Mouse (Mus musculus) hindbrain, embryonic 16.5 days (tissue): ENCODE measurements around the gene Lrp6. TPM values are rescaled to one million over a fixed set of nuclear protein-coding genes. Genes with fewer than 3 reads are reported as not detected.

ENCODE experiments used
- ATAC-seq: fragments of 200-750 bp; cut with Nextera tagmentation; 2 replicates; pipeline ENCODE4 v1.8.0; 2017; ENCODE audit warnings: moderate TSS enrichment, moderate library complexity
- H3K27ac ChIP-seq: fragments of 300-500 bp; sonication (generic); 2 replicates; pipeline ENCODE4 v1.5.1; 2014; ENCODE audit warnings: low read depth, mild to moderate bottlenecking, control low read depth, low read length, moderate library complexity
- H3K27me3 ChIP-seq: fragments of 300-500 bp; sonication (generic); replicated peaks from 2 replicates; pipeline ENCODE4 v1.6.1; 2014; ENCODE audit warnings: low read length; ENCODE audit not compliant: control insufficient read depth, insufficient read depth
- H3K36me3 ChIP-seq: fragments of 300-500 bp; sonication (generic); 2 replicates; pipeline ENCODE4 v1.6.1; 2014; ENCODE audit warnings: mild to moderate bottlenecking, low read length, moderate library complexity, mixed read lengths; ENCODE audit not compliant: control insufficient read depth, insufficient read depth
- H3K4me1 ChIP-seq: fragments of 300-500 bp; sonication (generic); 2 replicates; pipeline ENCODE4 v1.6.1; 2014; ENCODE audit warnings: low read depth, low read length; ENCODE audit not compliant: control insufficient read depth, insufficient read depth
- H3K4me2 ChIP-seq: fragments of 300-500 bp; sonication (generic); 2 replicates; pipeline ENCODE4 v1.6.1; 2014; ENCODE audit warnings: mild to moderate bottlenecking, low read length, control low read depth, moderate library complexity
- H3K4me3 ChIP-seq: fragments of 300-500 bp; sonication (generic); 2 replicates; pipeline ENCODE4 v1.5.1; 2014; ENCODE audit warnings: mild to moderate bottlenecking, low read length, control low read depth, moderate library complexity
- H3K9ac ChIP-seq: fragments of 300-500 bp; sonication (generic); 2 replicates; pipeline ENCODE4 v1.6.1; 2014; ENCODE audit warnings: low read depth, mild to moderate bottlenecking, control low read depth, low read length, moderate library complexity
- H3K9me3 ChIP-seq: fragments of 300-500 bp; sonication (generic); 2 replicates; pipeline ENCODE4 v1.6.1; 2014; ENCODE audit warnings: mild to moderate bottlenecking, low read length, moderate library complexity; ENCODE audit not compliant: control insufficient read depth
- WGBS: fragments of 180-500 bp; shearing (Covaris S2); extraction: QIAGEN DNeasy Blood & Tissue Kit; methylation state at CpG from one replicate; pipeline ENCODE4 v1.1.7; 2014; 5-methylcytosine and 5-hydroxymethylcytosine counted together
- polyA plus RNA-seq: library from polyadenylated mRNA; unstranded; fragments of >200 nt; fragmentation: Nextera tagmentation; extraction: Ambion mirVana; gene quantifications from 2 replicates; pipeline ENCODE4 v1.2.1, GENCODE M21; 2015

Gene Lrp6
- polyA plus RNA-seq, 1 experiment from 2014 or later: 12.6 TPM

DNA sequence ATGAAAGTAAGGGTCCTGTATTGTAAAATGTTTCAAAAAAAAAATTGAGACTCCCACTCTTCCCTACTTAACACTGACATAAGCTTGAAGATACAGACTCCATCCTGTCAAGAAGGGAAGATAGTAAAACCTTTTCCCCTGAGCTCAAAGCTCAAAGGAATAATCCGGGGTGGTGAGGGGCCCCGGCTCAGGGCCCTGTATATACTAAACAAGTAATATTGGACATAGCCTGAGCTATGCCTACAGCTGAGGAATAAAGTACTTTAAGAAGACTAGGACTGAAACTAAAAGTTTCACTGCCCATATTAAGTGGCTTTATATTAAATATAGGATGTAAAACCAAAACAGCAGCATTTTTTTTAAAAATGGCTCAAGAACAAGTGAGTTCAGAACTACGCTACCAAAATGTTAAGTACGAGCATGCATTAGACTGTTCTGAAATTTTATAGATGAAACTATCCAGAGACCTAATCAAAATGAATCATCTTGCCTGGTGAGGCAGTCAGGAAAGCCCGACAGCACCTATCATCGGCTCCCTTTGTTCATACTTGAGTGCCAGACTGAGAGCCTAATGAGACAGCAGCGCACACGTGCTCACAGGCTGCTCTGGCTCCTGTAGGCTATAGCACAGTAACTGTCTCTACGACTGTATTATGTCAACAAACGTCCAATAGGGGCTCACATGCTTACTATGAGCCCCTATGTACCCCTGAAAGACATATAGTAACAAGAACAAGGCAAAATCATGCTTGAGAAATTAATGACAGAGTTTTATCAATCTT is 66.2 kb downstream of the Lrp6 start:
- peak; percentile 75 for ATAC-seq
- H3K27ac ChIP-seq: no peak overlapping the region
- no peak overlapping the region for H3K4me3 ChIP-seq
- no peaks in the 10 kb centered on the region for H3K9me3 ChIP-seq
- no peaks in the 10 kb centered on the region for H3K27me3 ChIP-seq
- H3K4me1 ChIP-seq: no peaks in the 10 kb centered on the region
- 41% methylated on average over 10 of the region's 10 CpGs for WGBS
- H3K36me3 ChIP-seq: peaks cover 2% of the 10 kb centered on the region; the same call in 1 of the 2 replicates
- H3K9ac ChIP-seq: no peak overlapping the region
- H3K4me2 ChIP-seq: no peak overlapping the region

DNA sequence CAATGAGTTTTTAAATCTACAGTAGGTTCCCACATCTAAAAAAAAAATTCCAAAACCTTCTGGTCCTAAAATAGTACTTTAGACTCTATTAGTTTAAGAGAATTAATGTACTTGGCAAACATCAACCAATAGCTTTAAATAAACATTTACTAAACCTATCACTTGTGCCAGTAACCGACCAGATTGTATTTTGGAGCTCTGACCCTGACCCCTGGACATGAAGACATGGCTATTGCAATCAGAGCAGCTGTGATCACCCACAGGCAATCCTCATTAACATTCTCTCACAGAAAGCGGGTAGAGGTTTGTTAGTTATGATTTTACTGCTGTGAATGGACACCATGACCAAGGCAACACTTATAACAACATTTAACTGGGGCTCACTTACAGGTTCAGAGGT is 67.7 kb downstream of the Lrp6 start:
- no peak overlapping the region for H3K27ac ChIP-seq
- peaks cover 8% of the 10 kb centered on the region for H3K4me1 ChIP-seq
- H3K36me3 ChIP-seq: no peaks in the 10 kb centered on the region
- H3K9ac ChIP-seq: no peak overlapping the region
- H3K4me3 ChIP-seq: no peak overlapping the region
- no peaks in the 10 kb centered on the region for H3K27me3 ChIP-seq
- WGBS: 65% methylated on average over 2 of the region's 2 CpGs
- H3K4me2 ChIP-seq: no peak overlapping the region
- H3K9me3 ChIP-seq: no peaks in the 10 kb centered on the region
- no peak for ATAC-seq

- no peak overlapping the region for H3K4me2 ChIP-seq
- H3K4me1 ChIP-seq: peaks cover 9% of the 10 kb centered on the region
- H3K27me3 ChIP-seq: no peaks in the 10 kb centered on the region
- no peak overlapping the region for H3K27ac ChIP-seq
- H3K36me3 ChIP-seq: no peaks in the 10 kb centered on the region
- H3K9me3 ChIP-seq: no peaks in the 10 kb centered on the region
- ATAC-seq: no peak
- no peak overlapping the region for H3K4me3 ChIP-seq
- no peak overlapping the region for H3K9ac ChIP-seq
These were observed 68.2 kb downstream of the Lrp6 start for GRCm38 (mm10) chr6:134498518-134498917.

- WGBS: 66% methylated on average over 8 of the region's 8 CpGs
- no peak overlapping the region for H3K4me2 ChIP-seq
- H3K27ac ChIP-seq: no peak overlapping the region
- H3K9me3 ChIP-seq: no peaks in the 10 kb centered on the region
- H3K4me1 ChIP-seq: peaks cover 9% of the 10 kb centered on the region
- H3K27me3 ChIP-seq: no peaks in the 10 kb centered on the region
- H3K4me3 ChIP-seq: no peak overlapping the region
- peak; percentile 53 for ATAC-seq
- no peak overlapping the region for H3K9ac ChIP-seq
- no peaks in the 10 kb centered on the region for H3K36me3 ChIP-seq
These were observed 71.7 kb downstream of the Lrp6 start for GRCm38 (mm10) chr6:134494828-134495698.

- WGBS: 93% methylated on average over 9 of the region's 9 CpGs
These were observed 77.1 kb downstream of the Lrp6 start for GRCm38 (mm10) chr6:134489637-134490036.

DNA sequence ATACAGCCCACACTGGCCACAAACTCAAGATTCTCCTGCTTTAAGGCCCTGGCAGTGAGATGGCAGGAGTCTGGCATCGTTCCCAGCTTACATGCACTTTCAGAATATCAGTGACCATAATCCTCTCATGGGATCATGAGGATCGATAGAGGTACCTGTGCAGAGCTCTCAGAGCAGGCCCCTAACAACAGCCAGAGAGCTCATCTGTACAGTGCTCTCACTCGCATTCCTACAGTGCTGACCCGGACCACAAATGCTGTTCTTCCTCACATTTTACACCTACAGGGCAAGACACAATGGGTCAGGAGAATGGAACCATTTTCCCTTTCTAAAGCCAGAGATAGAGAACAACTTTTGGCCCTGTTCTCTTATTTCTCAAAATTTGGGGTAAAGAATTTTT is 77.6 kb downstream of the Lrp6 start:
- peaks cover 1% of the 10 kb centered on the region for H3K4me1 ChIP-seq
- ATAC-seq: no peak
- WGBS: 83% methylated on average over 4 of the region's 4 CpGs
- H3K4me3 ChIP-seq: no peak overlapping the region
- no peaks in the 10 kb centered on the region for H3K9me3 ChIP-seq
- H3K27me3 ChIP-seq: no peaks in the 10 kb centered on the region
- no peak overlapping the region for H3K9ac ChIP-seq
- H3K36me3 ChIP-seq: peaks cover 14% of the 10 kb centered on the region
- no peak overlapping the region for H3K4me2 ChIP-seq
- no peak overlapping the region for H3K27ac ChIP-seq

More at GRCm38 (mm10) chr6:134489637-134490036, 77.1 kb downstream of the Lrp6 start:
- no peak overlapping the region for H3K9ac ChIP-seq
- H3K4me2 ChIP-seq: no peak overlapping the region
- H3K27ac ChIP-seq: no peak overlapping the region
- no peak overlapping the region for H3K4me3 ChIP-seq
- no peak for ATAC-seq
- peaks cover 12% of the 10 kb centered on the region for H3K36me3 ChIP-seq
- no peaks in the 10 kb centered on the region for H3K9me3 ChIP-seq
- no peaks in the 10 kb centered on the region for H3K27me3 ChIP-seq
- H3K4me1 ChIP-seq: peaks cover 5% of the 10 kb centered on the region

DNA sequence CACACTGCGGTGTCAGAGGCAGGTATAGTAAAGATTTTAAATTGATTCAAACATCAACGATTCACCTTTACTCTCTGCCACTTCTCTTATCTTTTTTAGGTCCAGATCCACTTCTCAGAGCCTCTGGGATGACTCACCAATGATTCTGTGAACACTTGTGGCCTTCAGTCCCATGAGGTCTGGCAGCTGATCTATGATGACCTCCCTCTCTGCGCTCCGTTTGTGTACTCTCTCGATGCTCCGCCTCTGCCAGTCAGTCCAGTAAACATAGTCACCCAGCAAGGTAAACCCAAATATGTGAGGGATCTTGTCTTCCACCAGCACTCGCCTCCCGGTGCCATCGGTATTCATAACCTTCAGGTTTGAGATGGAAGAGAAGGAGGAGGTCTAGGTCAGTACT is 80.4 kb downstream of the Lrp6 start:
- Histone ChIP-seq H3K4me3 (no peak overlapping the region), H3K36me3 (peaks cover 18% of the 10 kb centered on the region), H3K4me1 (no peaks in the 10 kb centered on the region), H3K9ac (no peak overlapping the region), H3K9me3 (no peaks in the 10 kb centered on the region), H3K4me2 (no peak overlapping the region), H3K27me3 (no peaks in the 10 kb centered on the region), H3K27ac (no peak overlapping the region)
- WGBS: 93% methylated on average over 9 of the region's 9 CpGs
- ATAC-seq: no peak

DNA sequence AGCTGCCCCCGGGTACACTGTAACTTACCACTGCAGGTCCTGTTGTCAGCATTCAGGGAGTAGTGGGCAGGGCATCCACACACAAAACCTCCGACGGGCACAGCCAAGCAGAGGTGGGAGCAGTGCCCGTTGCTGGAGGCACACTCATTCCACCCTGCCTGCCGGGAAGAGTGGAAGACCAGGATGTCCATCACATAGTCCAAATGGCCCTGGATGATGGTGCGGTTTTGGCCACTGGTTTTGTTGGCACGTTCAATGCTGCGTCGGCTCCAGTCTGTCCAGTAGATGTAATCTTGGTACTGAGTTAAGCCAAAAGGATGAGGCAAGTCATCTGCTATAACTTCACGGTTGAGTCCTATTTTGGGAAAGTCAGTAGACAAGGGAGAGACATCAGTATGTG is 87.3 kb downstream of the Lrp6 start:
- H3K27me3 ChIP-seq: no peaks in the 10 kb centered on the region
- WGBS: 91% methylated on average over 10 of the region's 10 CpGs
- no peak overlapping the region for H3K27ac ChIP-seq
- no peak for ATAC-seq
- peaks cover 16% of the 10 kb centered on the region for H3K36me3 ChIP-seq
- no peak overlapping the region for H3K9ac ChIP-seq
- H3K4me2 ChIP-seq: no peak overlapping the region
- no peaks in the 10 kb centered on the region for H3K9me3 ChIP-seq
- H3K4me3 ChIP-seq: no peak overlapping the region
- no peaks in the 10 kb centered on the region for H3K4me1 ChIP-seq

GRCm38 (mm10) chr6:134473143-134473561 is 93.6 kb downstream of the Lrp6 start:
- 94% methylated on average over 7 of the region's 7 CpGs for WGBS
- no peak for ATAC-seq
- H3K27me3 ChIP-seq: no peaks in the 10 kb centered on the region
- no peak overlapping the region for H3K4me2 ChIP-seq
- no peak overlapping the region for H3K9ac ChIP-seq
- H3K36me3 ChIP-seq: peaks cover 4% of the 10 kb centered on the region; the same call in 1 of the 2 replicates
- H3K9me3 ChIP-seq: no peaks in the 10 kb centered on the region
- H3K27ac ChIP-seq: no peak overlapping the region
- no peak overlapping the region for H3K4me3 ChIP-seq
- no peaks in the 10 kb centered on the region for H3K4me1 ChIP-seq
